Mouse (Mus musculus): ENCODE measurements at regions not wholly inside any gene's neighbourhood (a gene's known extent, or its start where the extent isn't known, plus 50 kb on each side); places are given as distances from the start of the nearest gene placed in this dataset.

DNA sequence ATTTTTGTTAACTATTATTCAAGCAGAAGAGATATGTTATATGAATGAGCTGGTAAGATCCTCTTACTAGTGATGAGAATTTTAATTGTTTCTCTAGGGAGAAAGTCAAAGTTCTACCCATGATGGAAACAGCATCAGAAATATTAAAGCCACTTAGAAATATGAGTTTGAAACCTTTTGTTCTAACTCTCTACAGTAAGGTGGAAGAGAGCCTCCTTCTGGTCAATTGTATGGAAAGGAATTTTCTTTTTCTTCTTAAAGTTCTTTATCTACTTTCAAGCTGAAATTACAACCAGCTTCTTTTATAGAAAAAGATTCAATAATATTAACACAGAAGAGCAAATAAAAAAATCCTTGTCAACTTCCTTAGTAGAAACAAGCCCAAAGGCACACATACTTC, 94.4 kb upstream of the E2f7 start:
- in situ Hi-C loops (cut with MboI, MseI): no loop called here

DNA sequence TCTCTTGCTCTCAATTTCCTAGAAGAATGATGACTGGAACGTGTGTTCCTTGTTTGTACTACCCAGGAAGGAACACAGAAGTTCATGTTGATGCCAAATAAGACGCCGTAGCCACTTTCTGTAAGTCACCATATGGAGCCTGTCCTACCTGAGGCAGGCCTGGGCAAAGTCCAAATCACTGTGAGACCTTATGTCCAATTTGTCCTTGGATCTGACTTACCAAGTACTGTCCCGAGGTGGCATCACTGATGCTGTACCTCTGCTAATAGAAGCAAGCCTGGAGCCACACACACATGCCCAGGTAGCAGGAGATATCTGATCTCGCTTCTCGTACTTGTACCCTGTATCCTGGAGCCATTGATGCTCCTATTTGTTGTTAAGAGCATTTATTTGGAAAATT, 91.2 kb upstream of the E2f7 start:
- in situ Hi-C loops (cut with MboI, MseI): no loop called here

DNA sequence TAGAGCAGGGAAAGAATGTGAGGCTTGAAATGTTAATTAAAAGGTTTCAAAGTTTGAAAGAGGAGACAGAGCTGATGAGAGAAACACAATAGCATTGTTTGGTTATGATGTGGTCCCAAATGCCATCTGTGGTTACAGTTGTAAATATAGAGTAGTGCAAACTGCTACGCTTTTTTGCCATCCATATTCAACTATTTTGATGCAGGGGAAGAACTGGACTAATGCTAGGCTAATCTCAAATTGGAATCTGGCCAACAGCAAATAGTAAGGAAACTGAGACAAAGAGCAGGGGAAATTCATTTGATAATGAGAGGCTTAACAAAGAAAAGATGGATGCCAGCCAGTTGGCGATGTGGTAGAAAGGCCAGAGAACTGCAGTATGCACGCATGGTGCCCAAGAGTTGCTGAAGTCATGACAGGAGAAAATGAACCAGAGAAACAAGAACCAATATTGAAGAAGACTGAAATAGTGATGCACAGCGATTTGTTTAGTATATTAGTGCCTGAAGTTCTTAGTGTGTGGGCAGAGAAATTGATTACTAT, 87.0 kb upstream of the E2f7 start:
- in situ Hi-C loops (cut with MboI, MseI): no loop called here

DNA sequence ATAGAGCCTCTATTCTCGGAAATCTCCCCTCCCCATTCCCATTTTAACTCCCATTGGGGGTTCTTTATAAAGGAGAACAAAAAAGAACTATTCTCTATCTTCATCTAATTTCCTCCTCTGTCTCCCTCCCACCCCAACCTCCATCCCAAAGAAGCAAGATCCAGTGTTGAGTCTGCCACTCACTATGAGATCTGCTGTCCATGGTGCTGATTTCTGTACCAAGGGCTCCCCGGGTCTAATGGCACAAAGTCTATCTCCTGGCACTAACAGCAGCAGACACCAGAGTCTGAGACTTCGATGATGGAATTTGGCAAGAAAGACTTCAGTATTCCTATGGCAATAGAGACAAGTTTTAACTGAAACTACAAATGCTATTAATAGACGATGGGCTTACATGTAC, 68.7 kb upstream of the E2f7 start:
- in situ Hi-C loops (cut with MboI, MseI): no loop called here
